Mouse (Mus musculus): ENCODE data around the gene Dr1.
"Not testable (repeated sequence)": the region's sequence is repeated elsewhere in the genome, so short reads cannot be mapped to it uniquely, and the experiment has no call there.

The Dr1 gene

GRCm38 (mm10) chr5:108268127-108269062, at the start of gene Dr1:
Gene Dr1, plus strand, starts transcription at chr5:108268897.
- DNase-seq = peak; percentile 90 to 94

DNA sequence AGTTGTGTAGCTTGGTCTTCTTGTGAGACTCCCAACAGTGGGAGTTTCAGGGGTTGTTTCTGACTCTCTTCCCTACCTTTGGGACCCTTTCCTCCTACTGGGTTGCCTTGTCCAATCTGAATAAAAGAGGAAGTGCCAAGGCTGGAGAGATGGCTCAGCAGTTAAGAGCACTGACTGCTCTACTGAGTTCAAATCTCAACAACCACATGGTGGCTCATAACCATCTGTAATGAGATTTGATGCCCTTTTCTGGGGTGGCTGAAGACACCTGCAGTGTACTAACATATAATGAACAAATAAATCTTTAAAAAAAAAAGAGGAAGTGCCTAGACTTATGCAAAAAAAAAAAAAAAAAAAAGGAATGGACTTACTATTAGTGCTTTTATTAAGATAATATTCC, 44.6 kb upstream of the Dr1 start:
- DNase-seq = no peak

DNA sequence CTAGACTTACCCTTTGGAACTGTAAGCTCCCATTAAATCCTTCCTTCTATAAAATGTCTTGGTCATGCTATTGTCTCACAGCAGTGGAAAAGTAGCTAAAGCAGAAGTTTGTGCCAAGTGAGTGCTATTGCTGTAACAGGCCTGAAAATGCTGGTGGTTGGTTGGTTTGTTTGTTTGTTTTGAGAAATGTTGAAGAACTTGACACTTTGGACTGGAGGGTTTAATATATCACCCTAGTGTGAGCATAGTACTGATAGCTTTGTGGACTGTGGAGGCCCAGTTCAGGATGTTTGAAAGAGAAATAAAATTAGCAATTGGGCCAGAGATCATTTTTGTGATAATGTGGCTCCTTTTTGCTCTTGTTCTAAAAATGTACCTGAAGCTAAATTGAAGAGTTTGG, 42.5 kb upstream of the Dr1 start:
- no peak for DNase-seq

GRCm38 (mm10) chr5:108246314-108246765, 22.4 kb upstream of the Dr1 start:
- DNase-seq = no peak

DNA sequence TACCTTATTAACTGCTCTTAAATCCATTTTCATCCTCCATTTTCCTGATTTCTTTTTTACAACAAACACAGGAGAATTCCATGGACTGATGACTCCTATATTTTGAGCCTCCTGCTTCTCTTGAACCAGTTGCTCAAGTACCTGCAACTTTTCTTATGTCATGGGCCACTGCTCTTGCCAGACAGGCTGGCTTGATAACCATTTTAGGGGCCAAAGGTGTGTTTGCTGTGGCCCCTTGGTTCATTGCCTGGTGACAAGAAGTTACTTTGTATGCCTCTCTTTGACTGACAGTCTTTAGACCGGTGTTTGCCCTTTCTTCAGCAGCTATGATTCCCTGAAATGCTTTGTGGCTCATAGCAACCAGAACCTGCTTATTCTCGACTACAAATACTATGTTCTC, 18.7 kb upstream of the Dr1 start:
- DNase-seq = no peak

GRCm38 (mm10) chr5:108255259-108255658, 13.4 kb upstream of the Dr1 start:
- no peak for DNase-seq

DNA sequence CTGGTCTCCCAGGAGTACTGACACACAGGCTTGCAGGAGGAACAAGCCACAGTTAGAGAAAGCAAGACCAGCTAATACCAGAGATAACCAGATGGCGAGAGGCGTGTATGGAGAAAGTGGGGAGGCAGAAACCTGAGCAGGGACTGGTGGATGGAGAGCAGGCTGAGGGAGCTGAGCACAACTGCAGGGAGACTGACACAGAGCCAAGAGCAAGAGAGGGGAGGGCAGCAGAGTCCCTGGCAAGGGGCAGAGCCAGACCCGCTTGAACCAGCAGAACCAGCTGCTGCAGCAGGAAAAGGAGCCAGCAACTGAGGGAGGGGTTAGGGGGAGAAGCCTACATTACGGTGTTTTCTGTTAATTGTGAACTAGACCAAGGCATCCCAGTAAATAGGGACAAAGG, 6.0 kb upstream of the Dr1 start:
- DNase-seq = peak; percentile 41 to 66

DNA sequence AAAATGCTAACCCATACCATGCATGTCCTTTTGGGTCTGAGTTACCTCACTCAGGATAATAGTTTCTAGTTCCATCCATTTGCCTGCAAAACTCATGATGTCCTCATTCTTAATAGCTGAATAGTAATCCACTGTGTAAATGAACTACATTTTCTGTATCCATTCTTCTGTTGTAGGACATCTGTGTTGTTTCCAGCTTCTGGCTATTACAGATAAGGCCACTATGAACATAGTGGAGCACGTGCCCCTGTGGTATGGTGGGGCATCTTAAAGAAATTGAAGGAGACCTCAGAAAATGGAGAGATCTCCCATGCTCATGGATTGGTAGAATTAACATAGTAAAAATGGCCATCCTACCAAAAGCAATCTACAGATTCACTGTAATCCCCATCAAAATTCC, 4.9 kb upstream of the Dr1 start:
- not testable (repeated sequence) for DNase-seq

DNA sequence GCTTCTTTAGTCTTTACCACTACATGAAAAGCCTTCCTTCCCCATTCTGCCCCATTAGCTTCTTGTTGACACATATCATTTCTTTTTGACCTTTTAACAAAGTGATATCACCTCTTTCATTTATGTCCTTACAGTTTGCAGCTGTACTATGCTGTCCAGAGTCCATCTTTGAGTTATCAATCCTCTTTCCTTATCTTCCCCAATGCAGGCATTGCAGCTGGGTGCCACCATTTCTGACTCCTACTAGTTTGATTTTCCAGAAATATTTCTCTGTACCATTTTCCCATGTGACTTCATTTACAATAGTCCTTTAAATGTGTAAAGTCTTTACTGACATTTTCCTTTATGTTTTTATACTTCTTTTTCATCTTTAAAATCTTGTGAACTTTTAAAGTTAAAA, 1.7 kb upstream of the Dr1 start:
- no peak for DNase-seq

DNA sequence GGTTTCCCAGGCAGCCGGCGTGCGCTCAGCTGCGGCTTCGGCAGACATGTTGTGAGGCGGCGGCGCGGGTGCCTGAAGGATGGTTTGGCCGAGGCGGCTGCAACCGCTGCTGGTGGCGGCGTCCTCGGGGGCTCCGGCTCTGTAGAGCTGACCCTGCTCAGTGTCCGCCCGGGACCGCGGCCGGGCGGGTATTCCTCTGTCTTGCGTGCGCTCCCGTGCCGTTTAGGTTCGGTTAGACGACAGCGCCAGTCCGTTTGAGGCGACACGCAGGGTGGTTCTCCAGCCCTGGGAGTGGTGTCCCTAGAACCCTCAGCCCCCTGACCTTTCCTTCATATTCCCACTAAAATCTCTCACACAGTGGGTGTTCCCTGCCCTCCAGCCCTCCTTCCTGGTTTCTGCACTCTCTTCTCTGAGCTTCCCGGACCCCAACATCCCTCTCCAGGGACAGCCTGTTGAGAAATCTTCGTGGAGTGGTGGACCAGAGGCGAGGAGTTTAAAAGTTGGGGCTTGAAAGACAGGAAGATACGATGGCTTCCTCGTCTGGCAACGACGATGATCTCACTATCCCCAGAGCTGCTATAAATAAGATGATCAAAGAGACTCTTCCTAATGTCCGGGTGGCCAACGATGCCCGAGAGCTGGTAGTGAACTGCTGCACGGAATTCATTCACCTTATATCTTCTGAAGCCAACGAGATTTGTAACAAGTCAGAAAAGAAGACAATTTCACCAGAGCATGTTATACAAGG, 540 bp downstream of the Dr1 start:
- no peak for DNase-seq

- DNase-seq = no peak
Measured at GRCm38 (mm10) chr5:108269811-108270151, 1.1 kb downstream of the Dr1 start.

DNA sequence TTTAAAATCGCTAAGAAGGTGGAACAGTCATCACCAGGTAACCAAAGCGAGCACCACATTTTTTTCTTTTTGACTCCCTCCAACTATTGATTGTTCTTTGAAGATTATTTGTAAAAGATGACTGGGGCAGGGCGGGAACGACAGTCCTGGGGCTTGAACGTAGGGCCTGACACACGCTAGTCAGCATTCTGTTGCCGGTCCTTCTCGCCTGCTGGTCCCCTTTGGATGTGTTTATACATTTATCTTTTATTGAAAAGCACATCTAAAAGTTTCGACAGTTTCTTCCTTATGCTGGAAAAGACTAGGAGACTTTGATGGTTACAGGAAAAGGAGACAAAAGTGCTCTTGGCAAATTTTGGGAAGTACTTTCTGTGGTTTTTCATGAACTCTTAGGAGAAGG, 1.7 kb downstream of the Dr1 start:
- DNase-seq = no peak

DNA sequence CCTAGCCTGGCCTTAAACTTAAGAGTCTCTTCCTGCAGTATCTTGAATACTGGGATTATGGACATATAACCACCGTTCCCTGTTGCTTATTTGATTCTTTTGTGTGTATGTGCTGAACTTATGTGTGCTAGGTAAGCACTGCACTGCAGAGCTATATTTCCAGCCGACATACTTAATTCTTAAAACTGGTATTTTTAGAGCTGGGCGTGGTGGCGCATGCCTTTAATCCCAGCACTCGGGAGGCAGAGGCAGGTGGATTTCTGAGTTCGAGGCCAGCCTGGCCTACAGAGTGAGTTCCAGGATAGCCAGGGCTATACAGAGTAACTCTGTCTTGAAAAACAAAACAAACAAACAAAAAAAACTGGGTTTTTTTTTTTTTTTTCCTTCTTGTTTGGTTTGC, 2.6 kb downstream of the Dr1 start:
- DNase-seq = not testable (repeated sequence)

- DNase-seq = no peak
Measured at GRCm38 (mm10) chr5:108286957-108287356, 18.3 kb downstream of the Dr1 start.

DNA sequence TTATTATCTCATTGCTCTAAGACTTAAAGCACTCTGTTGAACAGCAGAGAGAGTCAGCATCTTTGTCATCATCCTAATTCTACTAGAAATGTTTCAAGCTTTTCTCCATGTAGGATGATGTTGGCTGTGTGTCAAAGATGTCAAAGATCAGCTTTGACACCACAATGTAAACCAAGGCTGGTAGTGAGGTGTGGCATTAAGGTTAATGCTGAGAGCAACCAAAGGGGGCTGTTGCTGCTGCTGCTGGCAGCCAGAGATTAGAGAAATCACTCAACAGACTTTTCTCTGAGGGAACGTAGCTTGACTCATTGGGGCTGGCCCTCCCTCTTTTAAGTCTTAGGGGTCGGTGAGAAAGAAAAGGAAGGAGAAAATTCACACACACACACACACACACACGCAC, 32.9 kb downstream of the Dr1 start:
- no peak for DNase-seq

DNA sequence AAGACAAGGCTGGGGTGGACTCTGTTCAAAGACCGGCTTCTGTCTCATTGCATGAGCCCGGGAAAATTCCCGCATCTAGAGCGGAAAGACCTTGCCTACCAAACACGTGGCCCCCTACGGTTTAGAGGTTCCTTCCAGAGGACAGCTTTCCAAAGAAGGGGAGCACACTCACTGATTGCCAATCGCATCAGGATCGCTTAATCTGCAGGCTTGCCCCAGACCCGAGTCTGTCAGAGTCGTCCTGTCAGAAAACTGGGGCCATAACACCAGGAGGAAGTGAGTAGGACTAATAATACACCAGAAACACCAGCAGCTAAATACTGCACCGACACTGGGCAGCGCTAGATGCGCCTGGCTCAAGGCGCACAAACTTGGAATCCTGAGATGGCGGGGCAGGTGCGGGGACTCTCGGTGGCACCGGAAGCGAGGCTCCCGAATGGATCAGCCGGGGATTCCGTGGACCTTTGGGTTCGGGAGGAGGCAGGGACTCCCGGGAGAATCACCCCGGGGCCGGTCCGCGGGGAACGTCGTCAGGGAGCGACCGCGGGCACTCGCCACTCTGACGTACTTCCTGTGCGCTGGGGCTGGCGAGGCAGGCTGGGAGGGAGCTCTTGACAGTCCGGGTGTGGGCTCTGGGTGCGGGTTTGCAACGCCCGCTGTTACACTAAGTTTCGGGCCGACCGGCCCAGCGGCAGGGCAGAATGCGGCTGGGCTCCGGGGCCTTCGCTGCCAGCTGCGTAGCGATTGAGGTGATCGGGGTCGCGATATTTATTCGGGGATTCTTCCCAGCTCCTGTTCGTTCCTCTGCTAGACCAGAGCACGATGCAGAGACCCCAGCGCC, 43.7 kb downstream of the Dr1 start, which contains the start of gene Pigg:
Gene Pigg (plus strand): TSS at position 386 of the 841 bp plus-strand sequence.
- peak; percentile 94 for DNase-seq

GRCm38 (mm10) chr5:108313065-108313860, 44.6 kb downstream of the Dr1 start:
- no peak for DNase-seq

Data from kidney, postnatal 4 days (tissue).